Mouse (Mus musculus) stomach, embryonic 14.5 days (tissue): Measurements from ENCODE around the gene 8030411F24Rik. TPM values are rescaled to one million over a fixed set of nuclear protein-coding genes. Genes with fewer than 3 reads are reported as not detected.

Experiments
- ATAC-seq: fragments of 200-750 bp; cut with Nextera tagmentation; 2 replicates; pipeline ENCODE4 v1.8.0; 2017; ENCODE audit warnings: low read depth, moderate TSS enrichment; ENCODE audit not compliant: insufficient number of reproducible peaks, insufficient read depth, low FRiP score
- H3K27ac ChIP-seq: fragments of 300-500 bp; sonication (generic); 2 replicates; pipeline ENCODE4 v1.5.1; 2014; ENCODE audit warnings: mild to moderate bottlenecking, low read length, moderate library complexity, mixed read lengths
- H3K27me3 ChIP-seq: fragments of 300-500 bp; sonication (generic); 2 replicates; pipeline ENCODE4 v1.6.1; 2014; ENCODE audit warnings: low read length, control low read depth, mixed read lengths; ENCODE audit not compliant: control insufficient read depth, insufficient read depth
- H3K36me3 ChIP-seq: fragments of 300-500 bp; sonication (generic); 2 replicates; pipeline ENCODE4 v1.6.1; 2014; ENCODE audit warnings: mild to moderate bottlenecking, control low read depth, low read length, moderate library complexity, mixed read lengths; ENCODE audit not compliant: control insufficient read depth, insufficient read depth
- H3K4me1 ChIP-seq: fragments of 300-500 bp; sonication (generic); 2 replicates; pipeline ENCODE4 v1.6.1; 2014; ENCODE audit warnings: low read length, control low read depth, mixed read lengths; ENCODE audit not compliant: control insufficient read depth, insufficient read depth
- H3K4me2 ChIP-seq: fragments of 300-500 bp; sonication (generic); replicated peaks from 2 replicates; pipeline ENCODE4 v1.6.1; 2014; ENCODE audit warnings: low read depth, low read length, control low read depth
- H3K4me3 ChIP-seq: fragments of 300-500 bp; sonication (generic); 2 replicates; pipeline ENCODE4 v1.5.1; 2014; ENCODE audit warnings: low read depth, low read length, control low read depth
- H3K9ac ChIP-seq: fragments of 300-500 bp; sonication (generic); replicated peaks from 2 replicates; pipeline ENCODE4 v1.6.1; 2014; ENCODE audit warnings: low read depth, mild to moderate bottlenecking, control low read depth, low read length, moderate library complexity, mixed read lengths
- H3K9me3 ChIP-seq: fragments of 300-500 bp; sonication (generic); 2 replicates; pipeline ENCODE4 v1.6.1; 2016; ENCODE audit warnings: low read depth, low read length, control low read depth; ENCODE audit not compliant: control insufficient read depth
- WGBS: fragments of 180-500 bp; shearing (Covaris S2); extraction: QIAGEN DNeasy Blood & Tissue Kit; methylation state at CpG from one replicate; pipeline ENCODE4 v1.1.7; 2014; 5-methylcytosine and 5-hydroxymethylcytosine counted together
- polyA plus RNA-seq: library from polyadenylated mRNA; unstranded; fragments of >200 nt; fragmentation: Nextera tagmentation; extraction: Ambion mirVana; gene quantifications from 2 replicates; pipeline ENCODE4 v1.2.1, GENCODE M21; 2014

Gene 8030411F24Rik
- polyA plus RNA-seq = not detected in 2 replicates

GRCm38 (mm10) chr2:148781709-148782108 lies at the start of gene 8030411F24Rik:
8030411F24Rik (plus strand) TSS chr2:148782009.
- Histone ChIP-seq H3K4me3 (no peak within 1 kb of the TSS), H3K27ac (no peak within 1 kb of the TSS), H3K9me3 (no peaks in the 10 kb centered on the region), H3K9ac (no peak within 1 kb of the TSS), H3K4me2 (no peak within 1 kb of the TSS), H3K4me1 (no peaks in the 10 kb centered on the region), H3K36me3 (no peaks in the 10 kb centered on the region), H3K27me3 (no peaks in the 10 kb centered on the region)
- ATAC-seq = no peak
- WGBS = 14% methylated on average over 1 of the region's 1 CpGs

DNA sequence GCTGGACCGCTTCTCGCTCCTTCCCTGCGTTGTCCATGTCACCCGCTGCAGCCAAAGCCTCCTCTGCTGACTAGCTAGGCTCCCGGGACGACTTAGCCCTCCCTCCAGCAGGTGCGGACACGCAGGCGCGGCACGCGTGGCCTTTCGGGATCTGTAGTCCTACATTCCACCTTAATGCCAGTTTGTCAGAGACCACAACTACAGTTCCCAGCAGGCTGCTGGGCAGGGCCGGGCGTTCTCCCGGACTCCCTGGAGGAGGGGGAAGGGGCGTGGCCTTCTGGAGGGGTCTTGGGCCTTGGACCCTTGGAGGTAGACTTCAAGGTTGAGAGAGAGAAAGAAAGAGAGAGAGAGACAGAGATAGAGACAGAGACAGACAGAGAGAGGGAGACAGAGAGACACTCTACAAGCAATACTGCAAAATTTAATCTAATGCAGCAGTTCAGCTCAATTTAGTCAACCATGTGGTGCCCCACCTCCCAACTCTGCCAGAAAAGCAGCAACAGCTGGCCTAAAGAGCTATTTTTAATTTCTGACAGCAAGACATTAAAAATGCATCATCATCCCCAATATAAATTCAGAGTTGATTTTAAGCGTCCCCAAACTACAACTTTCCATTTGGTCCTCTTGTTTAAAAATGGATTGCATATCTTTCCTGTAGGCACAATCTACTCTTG lies 49.3 kb upstream of the 8030411F24Rik start, which contains the start of gene Napb:
Gene Napb (minus strand): TSS at position 141 of the 674 bp plus-strand sequence.
- 3% methylated on average over 18 of the region's 18 CpGs for WGBS
- H3K4me3 ChIP-seq = peak within 1 kb of the TSS; percentile 76
- peak within 1 kb of the TSS; percentile 52 for H3K9ac ChIP-seq
- H3K27me3 ChIP-seq = no peaks in the 10 kb centered on the region
- ATAC-seq = peak; percentile 100
- H3K27ac ChIP-seq = peak within 1 kb of the TSS; percentile 27; the same call in 1 of the 2 replicates
- H3K36me3 ChIP-seq = no peaks in the 10 kb centered on the region
- 0 out of 2 replicates have a peak, but pooled peaks cover 6% of the 10 kb centered on the region for H3K4me1 ChIP-seq
- peak within 1 kb of the TSS; percentile 72 for H3K4me2 ChIP-seq
- no peaks in the 10 kb centered on the region for H3K9me3 ChIP-seq

GRCm38 (mm10) chr2:148743001-148743400 lies 38.8 kb upstream of the 8030411F24Rik start:
- ATAC-seq = no peak
- H3K4me3 ChIP-seq = no peak overlapping the region
- WGBS = 81% methylated on average over 3 of the region's 3 CpGs

GRCm38 (mm10) chr2:148743846-148744407 lies 37.9 kb upstream of the 8030411F24Rik start:
- H3K4me3 ChIP-seq = no peak overlapping the region
- H3K4me2 ChIP-seq = no peak overlapping the region
- no peaks in the 10 kb centered on the region for H3K27me3 ChIP-seq
- 81% methylated on average over 3 of the region's 3 CpGs for WGBS
- H3K9ac ChIP-seq = no peak overlapping the region
- H3K27ac ChIP-seq = no peak overlapping the region
- no peaks in the 10 kb centered on the region for H3K4me1 ChIP-seq
- ATAC-seq = no peak
- no peaks in the 10 kb centered on the region for H3K9me3 ChIP-seq
- H3K36me3 ChIP-seq = no peaks in the 10 kb centered on the region

More at GRCm38 (mm10) chr2:148743001-148743400, 38.8 kb upstream of the 8030411F24Rik start:
- Histone ChIP-seq H3K27ac (no peak overlapping the region), H3K9me3 (no peaks in the 10 kb centered on the region), H3K4me1 (no peaks in the 10 kb centered on the region), H3K27me3 (no peaks in the 10 kb centered on the region), H3K4me2 (no peak overlapping the region), H3K36me3 (no peaks in the 10 kb centered on the region), H3K9ac (no peak overlapping the region)

DNA sequence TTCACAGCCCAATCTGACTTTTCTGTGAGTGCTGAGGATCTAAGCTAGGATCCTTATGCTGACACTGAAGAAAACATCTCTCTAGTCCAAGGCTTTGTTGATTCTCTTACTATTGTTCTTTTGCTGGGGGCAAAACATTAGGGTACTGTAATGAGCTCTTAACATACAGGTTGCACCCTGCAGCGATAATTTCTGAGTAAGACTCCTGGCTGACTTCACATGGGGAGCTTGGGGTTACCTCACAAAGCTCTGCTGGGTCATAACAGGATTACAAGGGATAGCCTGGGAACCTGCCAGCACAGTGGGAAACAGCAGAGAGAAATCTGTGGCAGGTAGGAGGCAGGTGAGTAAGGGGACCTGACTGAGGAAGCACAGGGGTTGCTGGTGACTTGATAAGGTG lies 31.8 kb upstream of the 8030411F24Rik start, which contains the start of gene Cstl1:
Gene Cstl1 (plus strand): TSS at position 301 of the 400 bp plus-strand sequence.
- Histone ChIP-seq H3K4me1 (no peaks in the 10 kb centered on the region), H3K27me3 (no peaks in the 10 kb centered on the region), H3K9ac (no peak within 1 kb of the TSS), H3K4me2 (no peak within 1 kb of the TSS), H3K9me3 (no peaks in the 10 kb centered on the region), H3K36me3 (no peaks in the 10 kb centered on the region), H3K4me3 (no peak within 1 kb of the TSS), H3K27ac (no peak within 1 kb of the TSS)
- WGBS = 68% methylated on average over 1 of the region's 1 CpGs
- ATAC-seq = no peak

DNA sequence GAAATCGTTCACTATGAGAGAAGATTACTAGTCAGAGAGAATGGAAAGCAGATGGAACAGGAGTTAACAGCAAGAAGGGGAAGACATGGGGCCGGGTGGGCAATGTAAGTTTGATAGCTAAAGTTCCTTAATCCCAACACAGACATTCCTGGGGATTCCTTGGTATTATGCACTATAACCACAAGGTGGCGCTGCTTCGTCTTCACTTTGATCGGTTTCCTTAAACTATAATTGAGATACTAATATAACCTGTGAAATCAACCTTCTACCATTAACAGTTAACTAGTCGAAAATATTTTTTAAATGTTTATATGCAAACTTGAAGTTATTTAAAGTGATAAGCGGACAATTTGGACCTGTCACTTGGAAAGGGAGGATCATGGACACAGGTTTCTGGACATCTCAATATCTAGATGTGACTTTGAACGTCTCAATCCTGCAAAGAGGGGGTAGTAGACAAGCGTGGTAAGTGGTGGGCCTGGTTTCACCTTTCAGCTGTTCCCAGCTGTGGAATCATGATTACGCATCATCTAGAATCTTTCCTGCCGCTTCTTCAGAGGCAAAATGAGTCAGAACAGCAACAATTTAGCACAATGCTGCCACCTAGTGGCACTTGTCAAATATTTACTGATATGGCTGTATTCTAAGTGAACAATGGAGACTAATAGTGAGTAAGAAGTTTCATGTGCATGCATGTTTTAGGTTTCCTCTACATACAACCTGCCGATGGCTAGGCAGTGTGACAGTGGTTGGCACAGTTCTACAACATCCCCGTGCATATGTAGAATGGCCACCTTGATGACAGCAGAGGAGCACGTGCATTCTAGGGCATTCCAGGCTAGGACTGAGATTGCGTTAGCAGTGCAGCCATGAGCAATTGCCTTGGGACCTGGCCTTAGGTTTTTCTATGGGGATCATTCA lies 29.7 kb upstream of the 8030411F24Rik start:
- H3K4me3 ChIP-seq = no peak overlapping the region
- H3K4me2 ChIP-seq = peak overlapping the region; percentile 35; the same call in 1 of the 2 replicates
- no peaks in the 10 kb centered on the region for H3K4me1 ChIP-seq
- peak; percentile 72; the same call in 1 of the 2 replicates for ATAC-seq
- 17% methylated on average over 15 of the region's 15 CpGs for WGBS
- H3K9me3 ChIP-seq = no peaks in the 10 kb centered on the region
- H3K27me3 ChIP-seq = no peaks in the 10 kb centered on the region
- no peak overlapping the region for H3K27ac ChIP-seq
- H3K9ac ChIP-seq = no peak overlapping the region
- H3K36me3 ChIP-seq = no peaks in the 10 kb centered on the region

- WGBS = 64% methylated on average over 1 of the region's 1 CpGs
- ATAC-seq = no peak
- no peaks in the 10 kb centered on the region for H3K36me3 ChIP-seq
- no peaks in the 10 kb centered on the region for H3K27me3 ChIP-seq
- no peak overlapping the region for H3K4me3 ChIP-seq
- no peak overlapping the region for H3K9ac ChIP-seq
- H3K4me1 ChIP-seq = no peaks in the 10 kb centered on the region
- no peak overlapping the region for H3K27ac ChIP-seq
- H3K9me3 ChIP-seq = no peaks in the 10 kb centered on the region
- no peak overlapping the region for H3K4me2 ChIP-seq
Measured at GRCm38 (mm10) chr2:148754310-148754846, 27.4 kb upstream of the 8030411F24Rik start.
